Mouse (Mus musculus) lung, embryonic 14.5 days (tissue): ENCODE data around the gene 4931428L18Rik. TPM values are rescaled to one million over a fixed set of nuclear protein-coding genes. Genes with fewer than 3 reads are reported as not detected.

Experiments
- ATAC-seq: fragments of 200-750 bp; cut with Nextera tagmentation; 2 replicates; pipeline ENCODE4 v1.8.0; 2017; ENCODE audit warnings: mild to moderate bottlenecking, moderate TSS enrichment, moderate library complexity; ENCODE audit not compliant: insufficient read depth
- DNase-seq: peaks from one replicate; pipeline ENCODE4 v3.0.0-alpha.2; 2015
- H3K27ac ChIP-seq: fragments of 300-500 bp; sonication (generic); 2 replicates; pipeline ENCODE4 v1.5.1; 2014; ENCODE audit warnings: low read depth, mild to moderate bottlenecking, moderate library complexity
- H3K27me3 ChIP-seq: fragments of 300-500 bp; sonication (generic); 2 replicates; pipeline ENCODE4 v1.6.1; 2014; ENCODE audit warnings: low read length, control low read depth; ENCODE audit not compliant: insufficient read depth
- H3K36me3 ChIP-seq: fragments of 300-500 bp; sonication (generic); 2 replicates; pipeline ENCODE4 v1.6.1; 2014; ENCODE audit warnings: control low read depth; ENCODE audit not compliant: insufficient read depth
- H3K4me1 ChIP-seq: fragments of 300-500 bp; sonication (generic); 2 replicates; pipeline ENCODE4 v1.6.1; 2014; ENCODE audit warnings: antibody characterized with exemption, control low read depth; ENCODE audit not compliant: insufficient read depth
- H3K4me2 ChIP-seq: fragments of 300-500 bp; sonication (generic); 2 replicates; pipeline ENCODE4 v1.6.1; 2014; ENCODE audit warnings: mild to moderate bottlenecking
- H3K4me3 ChIP-seq: fragments of 300-500 bp; sonication (generic); 2 replicates; pipeline ENCODE4 v1.5.1; 2014; ENCODE audit warnings: low read depth, low read length
- H3K9ac ChIP-seq: fragments of 300-500 bp; sonication (generic); 2 replicates; pipeline ENCODE4 v1.6.1; 2014
- H3K9me3 ChIP-seq: fragments of 300-500 bp; sonication (generic); 2 replicates; pipeline ENCODE4 v1.6.1; 2016; ENCODE audit warnings: low read depth, low read length, control low read depth
- CTCF ChIP-seq: IDR thresholded peaks from 2 replicates; pipeline ENCODE4 v1.5.1; 2016; ENCODE audit warnings: antibody characterized with exemption, low read depth
- WGBS: fragments of 180-500 bp; shearing (Covaris S2); extraction: QIAGEN DNeasy Blood & Tissue Kit; methylation state at CpG from one replicate; pipeline ENCODE4 v1.1.7; 2014; 5-methylcytosine and 5-hydroxymethylcytosine counted together
- polyA plus RNA-seq: library from polyadenylated mRNA; unstranded; fragments of >200 nt; fragmentation: Nextera tagmentation; extraction: Ambion mirVana; gene quantifications from 2 replicates; pipeline ENCODE4 v1.2.1, GENCODE M21; 2014

Gene 4931428L18Rik
- polyA plus RNA-seq: not detected in 2 replicates

DNA sequence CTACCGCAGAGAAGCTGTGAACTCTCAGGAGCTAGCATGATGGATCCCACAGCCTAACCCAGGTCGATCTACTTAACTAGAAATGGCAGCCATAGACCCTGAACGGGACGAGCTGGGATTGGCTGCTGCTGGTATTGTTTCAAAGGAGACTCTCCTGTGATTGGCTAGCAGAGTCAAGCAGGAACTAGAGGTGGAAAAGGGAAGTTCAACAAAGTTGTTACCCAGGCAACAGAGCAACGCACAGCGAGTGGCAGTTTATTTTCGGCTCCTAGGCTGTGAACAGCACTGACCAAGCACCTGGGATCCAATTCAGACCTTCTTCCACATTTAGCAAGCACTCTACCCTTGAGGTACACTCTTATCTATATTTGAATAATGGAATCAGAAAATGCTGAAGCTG lies at the start of gene 4931428L18Rik, which contains the start of gene Pih1d3:
Gene 4931428L18Rik, minus strand, starts transcription at position 121 of the 400 bp plus-strand sequence.
Gene Pih1d3, plus strand, starts transcription at position 275 of the 400 bp plus-strand sequence.
- H3K27ac ChIP-seq: no peak within 1 kb of the TSS
- no peak within 1 kb of the TSS for H3K4me2 ChIP-seq
- no peaks in the 10 kb centered on the region for H3K27me3 ChIP-seq
- no peaks in the 10 kb centered on the region for H3K9me3 ChIP-seq
- DNase-seq: no peak
- no peak within 1 kb of the TSS for H3K4me3 ChIP-seq
- TF ChIP-seq CTCF: no peak
- WGBS: 74% methylated on average over 7 of the region's 7 CpGs
- H3K9ac ChIP-seq: no peak within 1 kb of the TSS
- ATAC-seq: no peak
- no peaks in the 10 kb centered on the region for H3K4me1 ChIP-seq
- no peaks in the 10 kb centered on the region for H3K36me3 ChIP-seq

DNA sequence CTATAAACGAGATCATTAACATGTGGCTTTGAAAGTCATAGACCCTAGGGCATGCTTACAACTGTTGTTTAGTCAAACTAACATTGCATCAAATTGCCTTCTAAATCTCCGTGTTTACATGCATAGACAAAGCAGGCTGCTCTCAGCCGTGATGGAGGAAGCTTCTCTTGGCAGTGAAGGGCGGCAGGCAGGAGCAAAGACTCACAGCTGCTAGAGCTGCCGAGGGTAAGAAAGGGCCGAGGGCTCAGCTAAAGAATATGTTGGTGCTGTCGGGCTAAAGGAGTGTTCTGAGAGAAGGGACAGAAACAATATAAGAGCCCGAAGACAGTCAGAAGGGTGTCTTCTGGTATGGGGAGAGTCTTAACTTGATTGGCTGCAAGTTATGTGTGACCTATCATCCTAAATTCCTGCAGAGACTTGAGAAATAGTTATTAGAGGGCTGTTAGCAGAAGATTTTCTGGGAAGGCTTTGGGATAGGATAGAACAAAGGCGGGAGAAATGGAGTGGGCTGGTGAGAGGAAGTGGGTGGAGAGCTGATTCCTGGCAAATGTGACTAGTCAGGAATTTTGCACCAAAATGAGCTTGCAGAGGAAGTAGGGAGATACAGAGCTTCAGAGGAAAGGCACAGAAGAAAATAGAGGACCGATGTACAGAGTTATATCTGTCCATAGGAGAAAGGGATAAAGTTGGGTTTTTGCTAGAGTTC lies 37.9 kb upstream of the 4931428L18Rik start:
- Histone ChIP-seq H3K27ac (no peak overlapping the region), H3K9ac (no peak overlapping the region), H3K4me1 (no peaks in the 10 kb centered on the region), H3K27me3 (no peaks in the 10 kb centered on the region), H3K4me2 (0 out of 2 replicates have a peak overlapping the region, but pooled peaks have one; percentile 11), H3K9me3 (no peaks in the 10 kb centered on the region), H3K4me3 (no peak overlapping the region), H3K36me3 (no peaks in the 10 kb centered on the region)
- WGBS: 49% methylated on average over 10 of the region's 10 CpGs
- peak; percentile 41 for DNase-seq
- peak; percentile 76; the same call in 1 of the 2 replicates for ATAC-seq
- TF ChIP-seq CTCF: no peak

DNA sequence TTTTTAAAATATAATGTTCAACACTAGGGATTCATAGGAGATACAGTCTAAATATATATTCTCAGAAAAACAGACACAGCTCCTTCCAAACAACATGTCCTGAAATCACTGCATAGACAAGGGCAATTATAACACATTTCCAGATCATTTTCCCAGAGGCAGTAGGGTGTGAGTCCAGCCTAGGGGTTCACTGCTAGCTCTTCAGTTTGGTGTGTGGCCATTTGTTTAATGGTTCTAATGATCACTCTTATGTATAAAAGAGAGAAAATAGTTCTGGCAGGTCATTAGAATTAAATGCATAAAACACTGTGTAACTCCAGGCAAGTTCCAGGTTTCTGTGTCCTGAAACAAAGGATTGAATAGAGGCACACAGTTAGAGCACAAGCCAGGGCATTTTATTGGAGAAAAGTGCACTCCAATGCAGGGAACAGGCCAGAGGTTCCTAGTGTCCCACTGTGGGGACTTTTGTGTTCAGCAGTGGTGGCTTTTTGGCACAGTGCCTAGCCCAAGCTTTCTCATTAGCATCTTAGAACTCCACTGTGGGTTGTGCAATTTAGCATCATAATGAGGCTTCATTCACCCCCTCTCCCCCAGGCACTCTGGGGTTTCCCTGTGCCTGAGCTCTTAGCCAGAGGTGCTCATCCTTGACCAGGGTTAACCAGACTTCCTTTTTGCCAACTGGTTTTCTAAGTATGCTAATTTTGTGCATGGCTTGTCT lies 11.0 kb upstream of the 4931428L18Rik start:
- ATAC-seq (no peak), DNase-seq (peak; percentile 12)
- Histone ChIP-seq H3K4me1 (no peaks in the 10 kb centered on the region), H3K9me3 (no peaks in the 10 kb centered on the region), H3K9ac (no peak overlapping the region), H3K36me3 (no peaks in the 10 kb centered on the region), H3K4me2 (no peak overlapping the region), H3K4me3 (no peak overlapping the region), H3K27ac (no peak overlapping the region), H3K27me3 (no peaks in the 10 kb centered on the region)
- TF ChIP-seq CTCF: no peak

DNA sequence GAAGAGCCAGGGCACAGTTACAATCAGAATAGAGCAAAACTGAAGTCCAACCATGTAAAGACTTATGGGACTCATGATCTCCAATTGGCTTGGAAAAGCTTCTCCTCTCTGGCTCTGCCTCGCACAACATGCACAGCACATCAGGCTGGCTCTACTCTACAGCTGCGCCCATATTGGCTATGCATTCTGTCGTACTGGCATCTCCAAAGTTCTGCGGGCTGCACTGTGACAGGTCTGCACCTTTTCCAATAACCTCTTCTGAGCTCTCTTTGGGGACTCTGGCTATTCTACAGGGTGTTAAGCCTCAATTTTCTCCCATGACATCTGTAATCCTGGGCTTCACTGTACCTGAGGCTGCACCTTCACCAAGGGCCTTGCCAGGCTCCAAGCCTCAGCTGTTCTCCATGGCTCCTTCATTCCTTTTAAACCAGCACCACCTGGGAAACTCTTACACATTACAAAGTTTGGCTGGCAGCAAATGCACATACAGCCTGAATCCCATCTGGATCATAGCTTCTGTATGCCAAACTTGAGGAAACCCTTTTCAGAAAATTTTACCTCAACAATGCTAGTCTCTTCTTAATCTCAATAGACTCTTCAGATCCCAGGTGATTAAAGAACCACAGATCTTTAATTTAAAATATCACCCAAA lies 1.8 kb downstream of the 4931428L18Rik start:
- 94% methylated on average over 4 of the region's 4 CpGs for WGBS
- DNase-seq: no peak

DNA sequence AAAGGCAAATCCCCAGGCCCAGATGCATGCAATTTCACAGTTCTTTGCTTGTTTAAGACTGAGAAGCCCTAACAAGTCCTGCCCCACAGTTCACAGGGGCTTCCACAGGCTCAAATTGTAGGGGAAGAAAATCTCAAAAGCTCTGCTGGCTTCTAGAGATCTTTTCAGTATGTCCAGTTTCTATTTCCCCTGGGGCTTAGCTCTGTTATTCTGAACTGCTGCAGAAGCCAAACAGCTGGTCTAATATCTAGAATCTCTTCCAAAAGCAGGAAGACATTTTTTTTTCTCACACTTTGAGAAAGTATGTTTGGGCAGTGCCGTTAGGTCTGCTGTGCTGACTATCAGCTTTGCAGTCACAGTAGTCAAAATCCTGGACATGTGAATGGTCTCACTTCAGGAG lies 7.7 kb downstream of the 4931428L18Rik start:
- 21% methylated on average over 1 of the region's 1 CpGs for WGBS
- Histone ChIP-seq H3K36me3 (no peaks in the 10 kb centered on the region), H3K27ac (no peak overlapping the region), H3K27me3 (no peaks in the 10 kb centered on the region), H3K9me3 (no peaks in the 10 kb centered on the region), H3K4me3 (no peak overlapping the region), H3K9ac (no peak overlapping the region), H3K4me1 (no peaks in the 10 kb centered on the region), H3K4me2 (no peak overlapping the region)
- no peak for ATAC-seq
- no peak for TF ChIP-seq CTCF
- DNase-seq: peak; percentile 51

More for the DNA sequence above, 1.8 kb downstream of the 4931428L18Rik start:
- H3K4me3 ChIP-seq: no peak overlapping the region
- H3K4me1 ChIP-seq: no peaks in the 10 kb centered on the region
- no peaks in the 10 kb centered on the region for H3K36me3 ChIP-seq
- no peak overlapping the region for H3K9ac ChIP-seq
- no peak overlapping the region for H3K27ac ChIP-seq
- H3K27me3 ChIP-seq: no peaks in the 10 kb centered on the region
- no peak overlapping the region for H3K4me2 ChIP-seq
- TF ChIP-seq CTCF: no peak
- ATAC-seq: no peak
- no peaks in the 10 kb centered on the region for H3K9me3 ChIP-seq

DNA sequence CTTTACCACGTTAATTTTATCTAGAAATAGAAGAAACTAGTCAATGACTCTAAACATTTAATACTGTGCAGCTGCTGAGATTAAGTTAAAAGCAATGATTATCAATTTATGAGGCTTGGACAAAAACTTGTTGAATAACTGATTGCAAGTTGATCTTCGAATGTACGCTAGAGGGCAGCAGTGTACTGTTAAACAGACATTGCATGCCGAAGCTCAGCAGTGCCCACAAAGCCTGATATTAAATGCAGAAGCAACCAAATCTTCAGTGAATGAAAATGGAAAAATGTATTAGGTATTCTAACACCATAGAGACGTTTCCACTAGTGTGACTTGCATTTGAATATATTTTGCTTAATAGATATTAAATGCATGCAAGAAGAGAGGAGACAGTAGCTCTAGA lies 12.3 kb downstream of the 4931428L18Rik start:
- no peak for ATAC-seq
- no peak overlapping the region for H3K9ac ChIP-seq
- peak; percentile 79 for TF ChIP-seq CTCF
- no peaks in the 10 kb centered on the region for H3K4me1 ChIP-seq
- DNase-seq: peak; percentile 92
- H3K27me3 ChIP-seq: no peaks in the 10 kb centered on the region
- no peaks in the 10 kb centered on the region for H3K36me3 ChIP-seq
- H3K27ac ChIP-seq: no peak overlapping the region
- no peak overlapping the region for H3K4me3 ChIP-seq
- no peaks in the 10 kb centered on the region for H3K9me3 ChIP-seq
- under 1% methylated on average over 5 of the region's 5 CpGs for WGBS
- H3K4me2 ChIP-seq: no peak overlapping the region

DNA sequence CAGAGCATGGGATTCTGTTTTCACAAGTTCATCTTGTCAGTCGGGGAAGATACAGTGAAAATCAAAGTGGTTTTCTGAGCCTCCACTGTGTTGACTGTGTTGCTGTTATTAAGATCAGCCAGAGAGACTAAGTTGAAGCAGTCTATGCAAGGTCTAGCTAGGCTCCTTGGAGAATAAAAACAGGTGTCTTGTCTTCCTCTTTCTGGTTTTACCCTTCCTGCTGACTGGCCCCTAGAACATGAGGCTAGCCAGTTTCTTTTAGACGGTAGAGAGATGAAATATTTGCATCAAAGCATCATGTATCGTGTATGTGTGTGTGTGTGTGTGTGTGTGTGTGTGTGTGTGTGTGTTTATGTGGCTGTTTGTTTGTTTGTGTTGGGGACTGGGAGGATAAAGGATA lies 16.7 kb downstream of the 4931428L18Rik start:
- Histone ChIP-seq H3K4me2 (no peak overlapping the region), H3K4me3 (no peak overlapping the region), H3K27ac (no peak overlapping the region), H3K36me3 (no peaks in the 10 kb centered on the region), H3K9me3 (no peaks in the 10 kb centered on the region), H3K9ac (no peak overlapping the region), H3K4me1 (no peaks in the 10 kb centered on the region), H3K27me3 (no peaks in the 10 kb centered on the region)
- WGBS: 75% methylated on average over 3 of the region's 3 CpGs
- TF ChIP-seq CTCF: no peak
- ATAC-seq: no peak
- no peak for DNase-seq
